16 mouse cellular contexts compared by ENCODE assay signal in genomic region chr8:61347526-61347925, GRCm38 (mm10).
"Had no signal": no experiment of that assay in that cellular context is flagged by ENCODE, and none has a peak within 500 bp of the region (broad histone marks: within the 10 kb centered on the region; RNA-seq: fewer than 3 reads in every experiment).

No protein-coding gene starts in this region.

- DNase-seq: kidney, adult 9 months; kidney, postnatal 14 days; kidney, postnatal 4 days; layer of hippocampus, postnatal 36 days; liver, embryonic 13.5 days; lung, adult 2 months; lung, postnatal 14 days; lung, postnatal 4 days; retina, postnatal 1 day; right cerebral cortex, postnatal 25 days; spleen, adult 18-20 months; thymus, adult 18-20 months; thymus, postnatal 36 days had no signal

- H3K27ac ChIP-seq: left cerebral cortex, adult 2 months; liver, embryonic 13.5 days; neural tube, embryonic 13.5 days; stomach, embryonic 15.5 days had no signal

- H3K4me3 ChIP-seq: left cerebral cortex, adult 2 months; liver, embryonic 13.5 days; neural tube, embryonic 13.5 days; stomach, embryonic 15.5 days had no signal
